Mouse (Mus musculus) forebrain, embryonic 10.5 days (tissue): ENCODE data around the gene Lamc1. TPM values are rescaled to one million over a fixed set of nuclear protein-coding genes. Genes with fewer than 3 reads are reported as not detected.

ENCODE experiments used
- DNase-seq: peaks from one replicate; pipeline ENCODE4 v3.0.0-alpha.2; 2017; ENCODE audit warnings: low spot score; ENCODE audit errors: extremely low spot score
- H3K27ac ChIP-seq: fragments of 300-500 bp; sonication (generic); 2 replicates; pipeline ENCODE4 v1.5.1; 2016; ENCODE audit warnings: mild to moderate bottlenecking
- H3K27me3 ChIP-seq: fragments of 300-500 bp; sonication (generic); 2 replicates; pipeline ENCODE4 v1.6.1; 2016; ENCODE audit warnings: mild to moderate bottlenecking; ENCODE audit not compliant: poor library complexity, severe bottlenecking
- H3K36me3 ChIP-seq: fragments of 300-500 bp; sonication (generic); replicated peaks from 2 replicates; pipeline ENCODE4 v1.6.1; 2016; ENCODE audit warnings: mild to moderate bottlenecking, moderate library complexity
- H3K4me1 ChIP-seq: fragments of 300-500 bp; sonication (generic); 2 replicates; pipeline ENCODE4 v1.6.1; 2016
- H3K4me3 ChIP-seq: fragments of 300-500 bp; sonication (generic); 2 replicates; pipeline ENCODE4 v1.5.1; 2016; ENCODE audit warnings: mild to moderate bottlenecking, moderate library complexity
- H3K9me3 ChIP-seq: fragments of 300-500 bp; sonication (generic); 2 replicates; pipeline ENCODE4 v1.6.1; 2016; ENCODE audit warnings: mild to moderate bottlenecking, moderate library complexity
- WGBS: fragments of 180-500 bp; shearing (Covaris S2); methylation state at CpG from one replicate; pipeline ENCODE4 v1.1.7; 2016; 5-methylcytosine and 5-hydroxymethylcytosine counted together
- polyA plus RNA-seq: library from polyadenylated mRNA; unstranded; fragments of >200 nt; fragmentation: Nextera tagmentation; extraction: Ambion mirVana; gene quantifications from 2 replicates; pipeline ENCODE4 v1.2.1, GENCODE M21; 2016

Gene Lamc1
- 23.3 and 24.1 TPM in 2 replicates for polyA plus RNA-seq

GRCm38 (mm10) chr1:153332444-153333295, at the start of gene Lamc1:
Gene Lamc1 (minus strand): TSS chr1:153332786.
- no peaks in the 10 kb centered on the region for H3K27me3 ChIP-seq
- peak within 1 kb of the TSS; percentile 97 for H3K4me3 ChIP-seq
- H3K9me3 ChIP-seq = no peaks in the 10 kb centered on the region
- H3K36me3 ChIP-seq = no peaks in the 10 kb centered on the region
- under 1% methylated on average over 85 of the region's 85 CpGs for WGBS
- H3K4me1 ChIP-seq = peaks cover 47% of the 10 kb centered on the region
- peak within 1 kb of the TSS; percentile 97 for H3K27ac ChIP-seq
- peak; percentile 97 for DNase-seq

GRCm38 (mm10) chr1:153380746-153381282, 48.2 kb upstream of the Lamc1 start:
- H3K36me3 ChIP-seq = no peaks in the 10 kb centered on the region
- H3K4me3 ChIP-seq = no peak overlapping the region
- H3K9me3 ChIP-seq = no peaks in the 10 kb centered on the region
- no peak for DNase-seq
- no peak overlapping the region for H3K27ac ChIP-seq
- WGBS = 91% methylated on average over 9 of the region's 9 CpGs
- no peaks in the 10 kb centered on the region for H3K27me3 ChIP-seq
- peaks cover 7% of the 10 kb centered on the region for H3K4me1 ChIP-seq

GRCm38 (mm10) chr1:153379832-153380231, 47.2 kb upstream of the Lamc1 start:
- Histone ChIP-seq H3K27ac (no peak overlapping the region), H3K27me3 (no peaks in the 10 kb centered on the region), H3K4me1 (peaks cover 7% of the 10 kb centered on the region), H3K9me3 (no peaks in the 10 kb centered on the region), H3K4me3 (no peak overlapping the region), H3K36me3 (no peaks in the 10 kb centered on the region)
- 92% methylated on average over 5 of the region's 5 CpGs for WGBS
- DNase-seq = no peak

- Histone ChIP-seq H3K9me3 (no peaks in the 10 kb centered on the region), H3K4me3 (no peak overlapping the region), H3K4me1 (peaks cover 7% of the 10 kb centered on the region), H3K27me3 (no peaks in the 10 kb centered on the region), H3K27ac (no peak overlapping the region), H3K36me3 (no peaks in the 10 kb centered on the region)
- WGBS = 73% methylated on average over 6 of the region's 6 CpGs
- no peak for DNase-seq
Measured at GRCm38 (mm10) chr1:153378587-153378986, 46.0 kb upstream of the Lamc1 start.

- no peak overlapping the region for H3K27ac ChIP-seq
- peaks cover 7% of the 10 kb centered on the region for H3K4me1 ChIP-seq
Measured at GRCm38 (mm10) chr1:153376446-153376845, 43.9 kb upstream of the Lamc1 start.

GRCm38 (mm10) chr1:153374136-153374535, 41.5 kb upstream of the Lamc1 start:
- WGBS = 78% methylated on average over 4 of the region's 4 CpGs
- no peaks in the 10 kb centered on the region for H3K36me3 ChIP-seq
- H3K4me3 ChIP-seq = no peak overlapping the region
- H3K9me3 ChIP-seq = no peaks in the 10 kb centered on the region
- H3K27ac ChIP-seq = no peak overlapping the region
- H3K4me1 ChIP-seq = peaks cover 7% of the 10 kb centered on the region
- H3K27me3 ChIP-seq = no peaks in the 10 kb centered on the region
- no peak for DNase-seq

More at GRCm38 (mm10) chr1:153376446-153376845, 43.9 kb upstream of the Lamc1 start:
- DNase-seq = no peak
- no peaks in the 10 kb centered on the region for H3K36me3 ChIP-seq
- H3K9me3 ChIP-seq = no peaks in the 10 kb centered on the region
- no peaks in the 10 kb centered on the region for H3K27me3 ChIP-seq
- no peak overlapping the region for H3K4me3 ChIP-seq
- WGBS = 23% methylated on average over 6 of the region's 6 CpGs

- H3K36me3 ChIP-seq = no peaks in the 10 kb centered on the region
- H3K27ac ChIP-seq = no peak overlapping the region
- H3K4me1 ChIP-seq = peaks cover 7% of the 10 kb centered on the region
- WGBS = 86% methylated on average over 3 of the region's 3 CpGs
- H3K9me3 ChIP-seq = no peaks in the 10 kb centered on the region
- DNase-seq = no peak
- no peaks in the 10 kb centered on the region for H3K27me3 ChIP-seq
- H3K4me3 ChIP-seq = no peak overlapping the region
Measured at GRCm38 (mm10) chr1:153371846-153372245, 39.3 kb upstream of the Lamc1 start.

- DNase-seq = no peak
- WGBS = 84% methylated on average over 6 of the region's 6 CpGs
- Histone ChIP-seq H3K36me3 (no peaks in the 10 kb centered on the region), H3K27me3 (no peaks in the 10 kb centered on the region), H3K27ac (no peak overlapping the region), H3K9me3 (no peaks in the 10 kb centered on the region; the same call in 1 of the 2 replicates), H3K4me1 (no peaks in the 10 kb centered on the region), H3K4me3 (no peak overlapping the region)
Measured at GRCm38 (mm10) chr1:153369011-153369410, 36.4 kb upstream of the Lamc1 start.

GRCm38 (mm10) chr1:153367048-153367447, 34.5 kb upstream of the Lamc1 start:
- Histone ChIP-seq H3K27me3 (no peaks in the 10 kb centered on the region), H3K4me3 (no peak overlapping the region), H3K9me3 (peaks cover 8% of the 10 kb centered on the region; the same call in 1 of the 2 replicates), H3K4me1 (no peaks in the 10 kb centered on the region), H3K36me3 (no peaks in the 10 kb centered on the region), H3K27ac (no peak overlapping the region)
- WGBS = 84% methylated on average over 5 of the region's 5 CpGs
- no peak for DNase-seq

- Histone ChIP-seq H3K4me3 (no peak overlapping the region), H3K36me3 (no peaks in the 10 kb centered on the region), H3K27me3 (no peaks in the 10 kb centered on the region), H3K27ac (no peak overlapping the region), H3K4me1 (peaks cover 3% of the 10 kb centered on the region; the same call in 1 of the 2 replicates), H3K9me3 (peaks cover 8% of the 10 kb centered on the region; the same call in 1 of the 2 replicates)
- WGBS = 93% methylated on average over 4 of the region's 4 CpGs
- DNase-seq = no peak
Measured at GRCm38 (mm10) chr1:153361926-153362325, 29.3 kb upstream of the Lamc1 start.

GRCm38 (mm10) chr1:153360556-153360955, 28.0 kb upstream of the Lamc1 start:
- peaks cover 8% of the 10 kb centered on the region; the same call in 1 of the 2 replicates for H3K9me3 ChIP-seq
- 50% methylated on average over 3 of the region's 3 CpGs for WGBS
- H3K4me1 ChIP-seq = peaks cover 8% of the 10 kb centered on the region
- H3K36me3 ChIP-seq = no peaks in the 10 kb centered on the region
- no peak overlapping the region for H3K4me3 ChIP-seq
- no peaks in the 10 kb centered on the region for H3K27me3 ChIP-seq
- no peak overlapping the region for H3K27ac ChIP-seq
- DNase-seq = no peak

- Histone ChIP-seq H3K27me3 (no peaks in the 10 kb centered on the region), H3K9me3 (no peaks in the 10 kb centered on the region), H3K36me3 (no peaks in the 10 kb centered on the region), H3K4me1 (peaks cover 24% of the 10 kb centered on the region), H3K27ac (no peak overlapping the region), H3K4me3 (no peak overlapping the region)
- no peak for DNase-seq
- 93% methylated on average over 1 of the region's 1 CpGs for WGBS
Measured at GRCm38 (mm10) chr1:153357218-153357617, 24.6 kb upstream of the Lamc1 start.

GRCm38 (mm10) chr1:153354466-153354865, 21.9 kb upstream of the Lamc1 start:
- 49% methylated on average over 2 of the region's 2 CpGs for WGBS
- Histone ChIP-seq H3K4me3 (no peak overlapping the region), H3K27me3 (no peaks in the 10 kb centered on the region), H3K36me3 (no peaks in the 10 kb centered on the region), H3K27ac (no peak overlapping the region), H3K4me1 (peaks cover 21% of the 10 kb centered on the region), H3K9me3 (no peaks in the 10 kb centered on the region)
- no peak for DNase-seq
